Mouse (Mus musculus): ENCODE measurements at regions not wholly inside any gene's neighbourhood (a gene's known extent, or its start where the extent isn't known, plus 50 kb on each side); places are given as distances from the start of the nearest gene placed in this dataset.
"Not testable (repeated sequence)": the region's sequence is repeated elsewhere in the genome, so short reads cannot be mapped to it uniquely, and the experiment has no call there.

GRCm38 (mm10) chr6:7120136-7120535 is 164.3 kb downstream of the Sdhaf3 start:
- in situ Hi-C loops (cut with MboI, MseI) = no loop called here

- in situ Hi-C loops (cut with MboI, MseI) = no loop called here
Measured at GRCm38 (mm10) chr6:7133042-7133441, 177.2 kb downstream of the Sdhaf3 start.

- in situ Hi-C loops (cut with MboI, MseI) = no loop called here
Measured at GRCm38 (mm10) chr6:7134062-7134461, 178.3 kb downstream of the Sdhaf3 start.

GRCm38 (mm10) chr6:7134888-7135287 is 179.1 kb downstream of the Sdhaf3 start:
- in situ Hi-C loops (cut with MboI, MseI) = no loop called here

- in situ Hi-C loops (cut with MboI, MseI) = no loop called here
Measured at GRCm38 (mm10) chr6:7181711-7182110, 225.9 kb downstream of the Sdhaf3 start.

GRCm38 (mm10) chr6:7199046-7199599 is 243.3 kb downstream of the Sdhaf3 start:
- in situ Hi-C loops (cut with MboI, MseI) = loop anchor here (10.0 kb wide), 1 partner anchor 426 kb away; no protein-coding TSS in a partner anchor

GRCm38 (mm10) chr6:7215880-7216279 is 260.1 kb downstream of the Sdhaf3 start:
- in situ Hi-C loops (cut with MboI, MseI) = no loop called here

- in situ Hi-C loops (cut with MboI, MseI) = no loop called here
Measured at GRCm38 (mm10) chr6:7252286-7252685, 296.5 kb downstream of the Sdhaf3 start.

- in situ Hi-C loops (cut with MboI, MseI) = no loop called here
Measured at GRCm38 (mm10) chr6:7277431-7277830, 277.2 kb upstream of the Tac1 start.

GRCm38 (mm10) chr6:7306956-7307355 is 247.7 kb upstream of the Tac1 start:
- in situ Hi-C loops (cut with MboI, MseI) = no loop called here

- in situ Hi-C loops (cut with MboI, MseI) = loop anchor here (10.0 kb wide), 1 partner anchor 311 kb away; no protein-coding TSS in a partner anchor
Measured at GRCm38 (mm10) chr6:7313496-7313895, 241.2 kb upstream of the Tac1 start.

GRCm38 (mm10) chr6:7326974-7327373 is 227.7 kb upstream of the Tac1 start:
- in situ Hi-C loops (cut with MboI, MseI) = no loop called here

- in situ Hi-C loops (cut with MboI, MseI) = no loop called here
Measured at GRCm38 (mm10) chr6:7356634-7357033, 198.0 kb upstream of the Tac1 start.

- in situ Hi-C loops (cut with MboI, MseI) = no loop called here
Measured at GRCm38 (mm10) chr6:7367166-7367565, 187.5 kb upstream of the Tac1 start.

GRCm38 (mm10) chr6:7374629-7375028 is 180.1 kb upstream of the Tac1 start:
- in situ Hi-C loops (cut with MboI, MseI) = no loop called here

GRCm38 (mm10) chr6:7375851-7376250 is 178.8 kb upstream of the Tac1 start:
- in situ Hi-C loops (cut with MboI, MseI) = no loop called here

GRCm38 (mm10) chr6:7378651-7379050 is 176.0 kb upstream of the Tac1 start:
- in situ Hi-C loops (cut with MboI, MseI) = no loop called here

- in situ Hi-C loops (cut with MboI, MseI) = no loop called here
Measured at GRCm38 (mm10) chr6:7424731-7425130, 129.9 kb upstream of the Tac1 start.

- in situ Hi-C loops (cut with MboI, MseI) = no loop called here
Measured at GRCm38 (mm10) chr6:7441725-7442124, 113.0 kb upstream of the Tac1 start.

GRCm38 (mm10) chr6:7442286-7442685 is 112.4 kb upstream of the Tac1 start:
- in situ Hi-C loops (cut with MboI, MseI) = not testable (repeated sequence)

- in situ Hi-C loops (cut with MboI, MseI) = no loop called here
Measured at GRCm38 (mm10) chr6:7455881-7456280, 98.8 kb upstream of the Tac1 start.

- in situ Hi-C loops (cut with MboI, MseI) = no loop called here
Measured at GRCm38 (mm10) chr6:7463896-7464295, 90.8 kb upstream of the Tac1 start.

GRCm38 (mm10) chr6:7464346-7464745 is 90.3 kb upstream of the Tac1 start:
- in situ Hi-C loops (cut with MboI, MseI) = no loop called here
